Mouse (Mus musculus) hindbrain, postnatal 0 days (tissue): ENCODE data around the gene Gsc. TPM values are rescaled to one million over a fixed set of nuclear protein-coding genes. Genes with fewer than 3 reads are reported as not detected.

Source experiments
- ATAC-seq: fragments of 200-750 bp; cut with Nextera tagmentation; 2 replicates; pipeline ENCODE4 v1.8.0; 2017; ENCODE audit warnings: mild to moderate bottlenecking, moderate TSS enrichment, moderate library complexity
- DNase-seq: peaks from one replicate; pipeline ENCODE4 v3.0.0-alpha.2; 2015; ENCODE audit warnings: low spot score
- H3K27ac ChIP-seq: fragments of 300-500 bp; sonication (generic); 2 replicates; pipeline ENCODE4 v1.5.1; 2014; ENCODE audit warnings: mild to moderate bottlenecking
- H3K27me3 ChIP-seq: fragments of 300-500 bp; sonication (generic); 2 replicates; pipeline ENCODE4 v1.6.1; 2014; ENCODE audit warnings: low read length, mixed read lengths; ENCODE audit not compliant: insufficient read depth
- H3K36me3 ChIP-seq: fragments of 300-500 bp; sonication (generic); 2 replicates; pipeline ENCODE4 v1.6.1; 2014; ENCODE audit warnings: low read length, mixed read lengths; ENCODE audit not compliant: insufficient read depth
- H3K4me1 ChIP-seq: fragments of 300-500 bp; sonication (generic); 2 replicates; pipeline ENCODE4 v1.6.1; 2014; ENCODE audit warnings: antibody characterized with exemption, low read length, mixed read lengths; ENCODE audit not compliant: insufficient read depth
- H3K4me2 ChIP-seq: fragments of 300-500 bp; sonication (generic); 2 replicates; pipeline ENCODE4 v1.6.1; 2014; ENCODE audit warnings: low read depth, mild to moderate bottlenecking, low read length, moderate library complexity, mixed read lengths
- H3K4me3 ChIP-seq: fragments of 300-500 bp; sonication (generic); 2 replicates; pipeline ENCODE4 v1.5.1; 2014; ENCODE audit warnings: low read length
- H3K9ac ChIP-seq: fragments of 300-500 bp; sonication (generic); replicated peaks from 2 replicates; pipeline ENCODE4 v1.6.1; 2014; ENCODE audit warnings: mild to moderate bottlenecking, low read length, moderate library complexity, mixed read lengths
- H3K9me3 ChIP-seq: fragments of 300-500 bp; sonication (generic); 2 replicates; pipeline ENCODE4 v1.6.1; 2016; ENCODE audit warnings: low read length, mixed read lengths
- CTCF ChIP-seq: IDR thresholded peaks from 2 replicates; pipeline ENCODE4 v1.5.1; 2016; ENCODE audit warnings: antibody characterized with exemption, control low read depth, low read depth
- WGBS: fragments of 180-500 bp; shearing (Covaris S2); extraction: QIAGEN DNeasy Blood & Tissue Kit; methylation state at CpG from one replicate; pipeline ENCODE4 v1.1.7; 2014; 5-methylcytosine and 5-hydroxymethylcytosine counted together
- polyA plus RNA-seq: library from polyadenylated mRNA; unstranded; fragments of >200 nt; fragmentation: Nextera tagmentation; extraction: Ambion mirVana; gene quantifications from 2 replicates; pipeline ENCODE4 v1.2.1, GENCODE M21; 2015
- total RNA-seq: library from RNA; depleted of rRNA; stranded (reverse); fragments of >200 nt; gene quantifications from 2 replicates; pipeline ENCODE4 v1.2.3, GENCODE M21; 2014

Gene Gsc
- total and polyA plus RNA-seq, 2 experiments from 2014 or later: not detected

- Histone ChIP-seq H3K4me3 (peak overlapping the region; percentile 40), H3K9me3 (no peaks in the 10 kb centered on the region), H3K27me3 (peaks cover 68% of the 10 kb centered on the region), H3K4me2 (peak overlapping the region; percentile 67), H3K36me3 (no peaks in the 10 kb centered on the region), H3K9ac (no peak overlapping the region), H3K4me1 (peaks cover 3% of the 10 kb centered on the region; the same call in 1 of the 2 replicates), H3K27ac (no peak overlapping the region)
- DNase-seq (no peak), ATAC-seq (no peak)
- WGBS: under 1% methylated on average over 17 of the region's 18 CpGs
- TF ChIP-seq CTCF: no peak
These were observed 362 bp upstream of the Gsc start for GRCm38 (mm10) chr12:104473492-104473891.

- Histone ChIP-seq H3K27me3 (peaks cover 64% of the 10 kb centered on the region), H3K36me3 (no peaks in the 10 kb centered on the region), H3K27ac (no peak overlapping the region), H3K9ac (no peak overlapping the region), H3K4me3 (peak overlapping the region; percentile 40), H3K4me2 (peak overlapping the region; percentile 67; the same call in 1 of the 2 replicates), H3K4me1 (peaks cover 3% of the 10 kb centered on the region; the same call in 1 of the 2 replicates), H3K9me3 (no peaks in the 10 kb centered on the region)
- no peak for TF ChIP-seq CTCF
- 2% methylated on average over 25 of the region's 25 CpGs for WGBS
- ATAC-seq (no peak), DNase-seq (no peak)
These were observed 958 bp downstream of the Gsc start for GRCm38 (mm10) chr12:104472218-104472525.

GRCm38 (mm10) chr12:104471351-104472217 is 1.5 kb downstream of the Gsc start:
- Histone ChIP-seq H3K27me3 (peaks cover 64% of the 10 kb centered on the region), H3K4me1 (peaks cover 3% of the 10 kb centered on the region; the same call in 1 of the 2 replicates), H3K9ac (no peak overlapping the region), H3K4me3 (peak overlapping the region; percentile 40), H3K4me2 (0 out of 2 replicates have a peak overlapping the region, but pooled peaks have one; percentile 67), H3K36me3 (no peaks in the 10 kb centered on the region), H3K27ac (no peak overlapping the region), H3K9me3 (no peaks in the 10 kb centered on the region)
- peak; percentile 28 for DNase-seq
- TF ChIP-seq CTCF: no peak
- peak; percentile 34; the same call in 1 of the 2 replicates for ATAC-seq
- 2% methylated on average over 57 of the region's 57 CpGs for WGBS

GRCm38 (mm10) chr12:104470646-104471045 is 2.5 kb downstream of the Gsc start:
- H3K4me2 ChIP-seq: no peak overlapping the region
- 23% methylated on average over 6 of the region's 6 CpGs for WGBS

GRCm38 (mm10) chr12:104468783-104469182 is 4.3 kb downstream of the Gsc start:
- DNase-seq (no peak), ATAC-seq (no peak)
- no peak overlapping the region for H3K27ac ChIP-seq
- no peak overlapping the region for H3K4me3 ChIP-seq
- no peaks in the 10 kb centered on the region for H3K9me3 ChIP-seq
- H3K4me1 ChIP-seq: peaks cover 3% of the 10 kb centered on the region; the same call in 1 of the 2 replicates
- H3K4me2 ChIP-seq: no peak overlapping the region
- no peak overlapping the region for H3K9ac ChIP-seq
- H3K27me3 ChIP-seq: peaks cover 44% of the 10 kb centered on the region
- TF ChIP-seq CTCF: no peak
- 20% methylated on average over 4 of the region's 4 CpGs for WGBS
- H3K36me3 ChIP-seq: no peaks in the 10 kb centered on the region

More at GRCm38 (mm10) chr12:104470646-104471045, 2.5 kb downstream of the Gsc start:
- DNase-seq: no peak
- Histone ChIP-seq H3K9ac (no peak overlapping the region), H3K27ac (no peak overlapping the region), H3K4me1 (peaks cover 3% of the 10 kb centered on the region; the same call in 1 of the 2 replicates), H3K36me3 (no peaks in the 10 kb centered on the region), H3K9me3 (no peaks in the 10 kb centered on the region), H3K4me3 (no peak overlapping the region), H3K27me3 (peaks cover 54% of the 10 kb centered on the region)
- no peak for ATAC-seq
- TF ChIP-seq CTCF: no peak

- Histone ChIP-seq H3K27ac (no peak overlapping the region), H3K36me3 (no peaks in the 10 kb centered on the region)
- TF ChIP-seq CTCF: no peak
These were observed 5.8 kb downstream of the Gsc start for GRCm38 (mm10) chr12:104467372-104467771.

GRCm38 (mm10) chr12:104466930-104467329 is 6.2 kb downstream of the Gsc start:
- DNase-seq: no peak
- Histone ChIP-seq H3K9me3 (no peaks in the 10 kb centered on the region), H3K9ac (no peak overlapping the region), H3K27me3 (peaks cover 33% of the 10 kb centered on the region), H3K36me3 (no peaks in the 10 kb centered on the region), H3K4me1 (no peaks in the 10 kb centered on the region; the same call in 1 of the 2 replicates), H3K27ac (no peak overlapping the region), H3K4me3 (no peak overlapping the region), H3K4me2 (no peak overlapping the region)
- no peak for ATAC-seq
- TF ChIP-seq CTCF: no peak
- WGBS: 24% methylated on average over 7 of the region's 7 CpGs

More at GRCm38 (mm10) chr12:104467372-104467771, 5.8 kb downstream of the Gsc start:
- WGBS: 53% methylated on average over 6 of the region's 6 CpGs
- Histone ChIP-seq H3K4me3 (no peak overlapping the region), H3K9ac (no peak overlapping the region), H3K27me3 (peaks cover 38% of the 10 kb centered on the region), H3K9me3 (no peaks in the 10 kb centered on the region), H3K4me2 (no peak overlapping the region), H3K4me1 (no peaks in the 10 kb centered on the region; the same call in 1 of the 2 replicates)
- ATAC-seq (no peak), DNase-seq (no peak)
